Mouse (Mus musculus): ENCODE results near the gene Usp21.
A peak's percentile ranks its signal among the peaks of the same experiment; 100 is the strongest.
"Not testable (repeated sequence)": the region's sequence is repeated elsewhere in the genome, so short reads cannot be mapped to it uniquely, and the experiment has no call there.

The Usp21 gene

DNA sequence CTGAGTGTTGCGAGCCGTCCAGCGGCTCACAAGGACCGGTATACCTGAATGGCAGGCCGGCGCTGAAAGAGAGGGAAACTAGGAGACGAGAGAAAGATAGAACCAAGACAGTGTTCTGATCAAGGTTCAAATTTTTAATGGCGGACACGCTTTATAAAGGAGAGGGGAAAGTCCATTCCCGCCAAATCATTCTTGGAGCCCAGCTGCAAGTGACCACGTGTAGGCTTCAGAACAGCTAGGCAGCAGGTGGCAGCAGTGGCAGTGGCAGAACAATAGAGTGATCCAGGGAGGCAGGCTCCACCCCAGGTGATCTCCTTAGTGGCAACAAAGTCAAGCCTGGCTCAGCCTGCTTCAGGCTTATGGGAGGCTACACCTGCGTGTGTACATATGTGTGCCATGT, 45.8 kb downstream of the Usp21 start:
- not testable (repeated sequence) for DNase-seq (ENCODE audit: low spot score in 2 of 2)

- no peak for DNase-seq (ENCODE audit: low spot score in 2 of 2)
Measured at GRCm38 (mm10) chr1:171240911-171241310, 46.9 kb downstream of the Usp21 start.

- DNase-seq (ENCODE audit: low spot score in 2 of 2), result no peak
Measured at GRCm38 (mm10) chr1:171239992-171240744, 47.6 kb downstream of the Usp21 start.

DNA sequence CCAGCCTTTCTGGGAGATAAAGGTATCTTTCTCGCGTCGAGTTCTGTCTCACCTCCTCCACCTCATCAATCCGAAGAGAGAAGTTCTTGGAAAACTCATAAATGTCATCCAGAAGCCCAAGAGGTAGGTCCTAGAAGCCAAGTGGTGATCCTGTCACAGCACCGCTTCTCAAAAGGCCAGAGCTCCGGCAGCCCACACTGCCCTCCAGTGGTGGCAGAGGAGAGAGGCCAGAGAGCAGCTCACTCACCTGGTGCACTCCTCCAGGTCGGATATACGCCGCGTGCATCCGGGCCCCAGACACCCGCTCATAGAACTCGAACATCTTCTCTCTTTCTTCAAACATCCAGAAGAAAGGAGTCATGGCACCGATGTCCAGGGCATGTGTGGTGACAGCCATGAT, 49.3 kb downstream of the Usp21 start:
- peak; percentile 63 to 69 for DNase-seq (ENCODE audit: low spot score in 2 of 2)

GRCm38 (mm10) chr1:171237438-171237837, 50.4 kb downstream of the Usp21 start:
- DNase-seq (ENCODE audit: low spot score in 2 of 2), result no peak

DNA sequence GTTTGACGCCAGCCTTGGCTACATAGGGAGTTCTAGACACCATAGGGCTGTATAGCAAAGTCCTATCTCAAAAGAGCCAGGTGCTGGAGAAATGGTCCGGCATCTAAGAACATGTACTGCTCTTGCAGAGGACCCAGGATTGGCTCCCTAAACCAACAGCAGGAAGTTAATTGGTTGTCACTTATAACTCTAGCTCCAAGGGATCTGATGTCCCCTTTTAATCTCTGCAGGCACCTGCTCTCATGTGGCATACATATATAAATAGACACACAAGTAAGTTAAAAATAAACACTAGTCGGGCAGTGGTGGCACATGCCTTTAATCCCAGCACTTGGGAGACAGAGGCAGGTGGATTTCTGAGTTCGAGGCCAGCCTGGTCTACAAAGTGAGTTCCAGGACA, 52.0 kb downstream of the Usp21 start:
- no peak for DNase-seq (ENCODE audit: low spot score in 2 of 2)

GRCm38 (mm10) chr1:171234538-171234937, 53.3 kb downstream of the Usp21 start:
- no peak for DNase-seq (ENCODE audit: low spot score in 2 of 2)

- DNase-seq (ENCODE audit: low spot score in 2 of 2), result peak; percentile 71 to 84
Measured at GRCm38 (mm10) chr1:171234126-171234525, 53.7 kb downstream of the Usp21 start, which contains the start of gene Fcer1g. TSS of gene Fcer1g (minus strand) at chr1:171234365.

- DNase-seq (ENCODE audit: low spot score in 2 of 2), result no peak
Measured at GRCm38 (mm10) chr1:171232800-171233730, 54.7 kb downstream of the Usp21 start.

GRCm38 (mm10) chr1:171232348-171232747, 55.4 kb downstream of the Usp21 start:
- no peak for DNase-seq (ENCODE audit: low spot score in 2 of 2)

Measured in natural killer cell, adult 2 months (primary cell).